Mouse (Mus musculus): Measurements from ENCODE around the gene Mtfp1. TPM values are rescaled to one million over a fixed set of nuclear protein-coding genes. Genes with fewer than 3 reads are reported as not detected.
A peak's percentile ranks its signal among the peaks of the same experiment; 100 is the strongest.
"Not testable (repeated sequence)": the region's sequence is repeated elsewhere in the genome, so short reads cannot be mapped to it uniquely, and the experiment has no call there.

Gene Mtfp1
- polyA plus RNA-seq, 1 experiment from 2014 or later, result 7.3 TPM

DNA sequence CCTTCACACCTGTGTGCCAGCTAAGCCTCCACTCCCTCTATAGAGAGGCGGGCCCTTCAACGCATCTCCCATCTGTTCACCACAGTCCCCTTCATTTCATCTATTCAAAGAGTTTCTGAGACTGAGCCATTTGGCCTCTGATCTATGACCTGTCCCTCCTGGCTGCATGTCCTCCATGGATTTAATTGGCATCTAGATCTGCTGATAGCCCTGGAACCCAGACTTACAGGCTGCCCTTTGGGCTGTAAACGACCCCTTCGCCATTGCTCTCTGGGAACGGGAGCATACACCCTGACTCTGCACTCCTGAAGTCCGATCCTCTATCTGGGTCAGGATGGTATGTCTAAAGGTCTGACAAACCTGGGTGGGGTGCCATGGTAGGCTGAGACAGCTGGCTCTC is 17.6 kb upstream of the Mtfp1 start:
- H3K27ac ChIP-seq (replicated peaks), result no peak overlapping the region
- no peaks in the 10 kb centered on the region for H3K9me3 ChIP-seq
- no peaks in the 10 kb centered on the region; the same call in 1 of the 2 replicates for H3K36me3 ChIP-seq
- no peak overlapping the region for H3K9ac ChIP-seq (replicated peaks)
- 87% methylated on average over 6 of the region's 6 CpGs for WGBS
- no peaks in the 10 kb centered on the region for H3K27me3 ChIP-seq
- ATAC-seq (replicated peaks), result no peak
- H3K4me2 ChIP-seq (replicated peaks), result no peak overlapping the region
- peaks cover 15% of the 10 kb centered on the region for H3K4me1 ChIP-seq
- no peak overlapping the region for H3K4me3 ChIP-seq

DNA sequence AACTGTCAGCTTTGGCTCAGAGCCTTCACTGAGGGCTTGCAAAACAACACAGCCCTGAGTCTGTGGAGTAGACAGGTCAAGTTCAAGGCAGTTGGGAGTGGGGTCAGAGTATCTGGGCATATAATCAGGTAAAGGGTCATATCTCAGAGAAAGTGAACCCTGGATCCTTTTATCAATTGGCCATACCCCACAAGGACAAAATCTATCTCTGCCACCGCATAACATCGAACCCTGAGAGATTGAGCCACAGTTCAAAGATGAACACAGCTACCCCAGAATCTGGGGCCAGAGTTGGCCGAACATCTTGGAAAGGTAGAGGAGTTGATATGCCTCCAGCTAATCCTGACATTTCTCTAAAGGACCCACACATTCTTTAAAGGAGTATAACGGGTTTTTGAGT is 16.8 kb upstream of the Mtfp1 start:
- Histone ChIP-seq H3K27me3 (no peaks in the 10 kb centered on the region), H3K27ac (replicated peaks) (no peak overlapping the region), H3K36me3 (no peaks in the 10 kb centered on the region; the same call in 1 of the 2 replicates), H3K4me2 (replicated peaks) (no peak overlapping the region), H3K4me3 (no peak overlapping the region), H3K9me3 (no peaks in the 10 kb centered on the region), H3K9ac (replicated peaks) (no peak overlapping the region), H3K4me1 (peaks cover 7% of the 10 kb centered on the region)
- 90% methylated on average over 4 of the region's 4 CpGs for WGBS
- ATAC-seq (replicated peaks), result no peak

DNA sequence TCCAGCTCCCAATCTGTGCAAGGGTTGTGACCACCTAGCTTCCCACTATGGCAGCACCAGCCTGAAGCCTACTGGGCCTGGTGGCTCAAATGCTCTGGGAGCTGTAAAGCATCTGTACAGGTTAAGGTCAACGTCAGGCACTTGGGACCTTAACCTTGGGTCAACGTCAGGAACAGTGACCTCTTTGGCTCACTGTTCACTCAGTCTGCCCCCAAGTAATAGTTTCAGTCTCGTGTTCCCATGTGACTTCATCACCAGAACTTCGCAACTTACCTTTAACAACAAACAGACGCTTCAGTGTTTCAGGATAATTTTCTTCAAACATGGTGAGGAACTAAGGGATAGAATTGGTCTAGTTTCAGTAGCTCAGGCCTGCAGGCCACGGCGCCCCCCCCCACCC is 13.4 kb upstream of the Mtfp1 start:
- H3K9ac ChIP-seq (replicated peaks), result no peak overlapping the region
- no peak overlapping the region for H3K27ac ChIP-seq (replicated peaks)
- H3K27me3 ChIP-seq, result no peaks in the 10 kb centered on the region
- H3K4me2 ChIP-seq (replicated peaks), result no peak overlapping the region
- H3K4me1 ChIP-seq, result no peaks in the 10 kb centered on the region
- no peaks in the 10 kb centered on the region; the same call in 1 of the 2 replicates for H3K36me3 ChIP-seq
- H3K4me3 ChIP-seq, result no peak overlapping the region
- no peak for ATAC-seq (replicated peaks)
- 85% methylated on average over 7 of the region's 7 CpGs for WGBS
- H3K9me3 ChIP-seq, result no peaks in the 10 kb centered on the region

DNA sequence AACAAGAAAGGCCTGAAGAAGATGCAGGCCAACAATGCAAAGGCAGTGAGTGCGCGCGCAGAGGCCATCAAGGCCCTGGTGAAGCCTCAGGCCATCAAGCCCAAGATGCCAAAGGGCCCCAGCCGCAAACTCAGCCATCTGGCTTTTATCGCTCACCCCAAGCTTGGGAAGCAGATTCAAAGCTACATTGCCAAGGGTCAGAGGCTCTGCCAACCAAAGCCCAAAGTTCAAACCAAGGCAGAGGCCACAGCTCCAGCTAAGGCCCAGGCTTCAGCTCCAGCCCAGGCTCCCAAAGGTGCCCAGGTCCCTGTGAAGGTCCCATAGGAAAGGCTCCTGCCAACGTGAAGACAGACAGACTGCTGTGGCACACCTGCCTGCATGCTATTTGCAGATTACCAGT is 12.7 kb upstream of the Mtfp1 start:
- H3K9ac ChIP-seq (replicated peaks); H3K27ac ChIP-seq (replicated peaks); H3K9me3 ChIP-seq; H3K4me1 ChIP-seq; H3K27me3 ChIP-seq; H3K4me2 ChIP-seq (replicated peaks); ATAC-seq (replicated peaks); H3K4me3 ChIP-seq; H3K36me3 ChIP-seq: not testable (repeated sequence)
- 93% methylated on average over 6 of the region's 6 CpGs for WGBS

DNA sequence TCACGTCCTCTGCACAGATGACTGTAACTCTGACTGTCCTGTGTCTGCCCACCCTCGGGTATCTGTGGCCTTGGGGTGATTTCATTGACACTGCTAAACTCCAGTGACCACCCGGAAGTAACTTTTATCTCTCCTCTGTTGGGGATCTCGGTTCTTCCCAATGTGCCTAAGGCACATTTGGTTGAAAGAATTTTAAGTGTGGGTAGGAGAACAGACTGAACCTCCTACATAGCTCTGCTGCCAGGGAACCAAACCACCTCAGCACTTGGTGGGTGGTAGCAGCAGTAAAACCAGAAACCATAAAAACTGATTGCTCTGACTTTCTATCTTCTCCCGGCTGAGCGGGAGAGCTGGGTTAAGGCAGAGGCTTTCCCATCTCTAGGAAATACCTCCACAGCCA is 10.2 kb upstream of the Mtfp1 start:
- WGBS, result 82% methylated on average over 6 of the region's 6 CpGs
- no peaks in the 10 kb centered on the region for H3K4me1 ChIP-seq
- H3K9me3 ChIP-seq, result no peaks in the 10 kb centered on the region
- no peak overlapping the region for H3K4me2 ChIP-seq (replicated peaks)
- no peaks in the 10 kb centered on the region for H3K27me3 ChIP-seq
- no peaks in the 10 kb centered on the region; the same call in 1 of the 2 replicates for H3K36me3 ChIP-seq
- no peak overlapping the region for H3K9ac ChIP-seq (replicated peaks)
- H3K4me3 ChIP-seq, result no peak overlapping the region
- no peak overlapping the region for H3K27ac ChIP-seq (replicated peaks)
- ATAC-seq (replicated peaks), result no peak

DNA sequence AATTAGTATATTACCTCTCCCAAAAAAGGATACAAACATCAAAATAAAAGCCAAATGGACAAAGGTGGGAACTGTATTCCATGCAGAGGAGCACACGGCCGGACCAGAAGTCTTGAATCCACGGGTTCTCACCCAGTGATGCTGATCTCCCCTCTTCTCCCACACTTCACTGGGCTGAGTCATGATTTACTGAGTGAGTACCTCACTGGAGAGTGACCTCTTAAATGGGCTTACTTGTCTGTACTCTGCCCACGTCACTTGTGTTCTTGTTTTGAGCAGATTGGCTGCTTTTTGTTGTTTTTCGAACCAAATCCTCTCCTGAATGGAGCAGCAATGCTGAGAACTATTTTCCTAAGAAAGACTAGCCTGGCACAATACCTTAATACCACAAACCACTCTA is 9.7 kb upstream of the Mtfp1 start:
- Histone ChIP-seq H3K36me3 (no peaks in the 10 kb centered on the region), H3K27me3 (no peaks in the 10 kb centered on the region), H3K9ac (replicated peaks) (no peak overlapping the region), H3K9me3 (no peaks in the 10 kb centered on the region), H3K4me1 (no peaks in the 10 kb centered on the region), H3K27ac (replicated peaks) (no peak overlapping the region), H3K4me2 (replicated peaks) (no peak overlapping the region), H3K4me3 (no peak overlapping the region)
- no peak for ATAC-seq (replicated peaks)
- WGBS, result 77% methylated on average over 5 of the region's 5 CpGs

DNA sequence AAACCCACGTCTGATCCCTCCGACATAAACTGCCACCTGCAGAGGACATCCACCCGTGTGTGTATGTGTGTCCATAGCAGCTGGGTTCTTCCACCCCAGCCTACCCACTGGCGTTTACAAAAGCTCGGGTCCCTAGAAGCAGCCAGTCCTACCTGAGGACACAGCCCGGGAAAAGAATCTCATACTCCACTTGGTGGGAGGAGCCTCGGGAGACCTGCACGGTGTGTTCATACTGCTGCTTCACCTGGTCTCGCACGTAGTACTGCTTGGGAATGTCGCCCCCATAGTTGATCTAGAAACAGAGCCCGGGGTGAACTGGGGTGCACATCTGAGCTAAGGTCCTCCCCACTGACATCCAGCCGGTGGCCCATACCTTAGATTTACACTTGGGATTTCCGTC is 8.3 kb upstream of the Mtfp1 start:
- H3K27ac ChIP-seq (replicated peaks), result no peak overlapping the region
- no peak overlapping the region for H3K9ac ChIP-seq (replicated peaks)
- WGBS, result 84% methylated on average over 14 of the region's 14 CpGs
- no peaks in the 10 kb centered on the region for H3K4me1 ChIP-seq
- no peaks in the 10 kb centered on the region for H3K27me3 ChIP-seq
- ATAC-seq (replicated peaks), result no peak
- no peaks in the 10 kb centered on the region for H3K9me3 ChIP-seq
- no peak overlapping the region for H3K4me2 ChIP-seq (replicated peaks)
- no peak overlapping the region for H3K4me3 ChIP-seq
- no peaks in the 10 kb centered on the region for H3K36me3 ChIP-seq

DNA sequence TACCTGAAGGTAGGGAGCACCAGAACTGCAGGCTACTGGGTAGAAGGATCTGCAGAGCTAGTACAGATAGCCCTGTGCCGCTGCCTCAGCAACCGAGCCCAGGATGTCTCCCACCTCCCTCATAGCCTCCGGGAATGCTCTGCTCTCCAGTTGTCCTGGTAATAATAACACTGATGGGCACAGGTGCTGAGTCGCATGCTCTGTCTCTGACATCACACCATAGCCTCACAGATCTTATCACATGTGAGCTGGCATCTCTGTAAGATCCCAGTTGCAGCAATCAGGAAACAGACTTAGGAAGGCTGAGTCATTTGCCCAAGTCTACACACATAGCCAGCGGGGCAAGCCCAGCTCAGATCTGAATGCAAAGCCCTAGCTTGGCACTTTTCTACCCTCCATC is 6.6 kb upstream of the Mtfp1 start:
- Histone ChIP-seq H3K4me1 (peaks cover 6% of the 10 kb centered on the region), H3K27ac (replicated peaks) (no peak overlapping the region), H3K27me3 (no peaks in the 10 kb centered on the region), H3K9me3 (no peaks in the 10 kb centered on the region), H3K4me3 (no peak overlapping the region), H3K36me3 (no peaks in the 10 kb centered on the region), H3K9ac (replicated peaks) (no peak overlapping the region), H3K4me2 (replicated peaks) (no peak overlapping the region)
- 88% methylated on average over 5 of the region's 5 CpGs for WGBS
- ATAC-seq (replicated peaks), result no peak

DNA sequence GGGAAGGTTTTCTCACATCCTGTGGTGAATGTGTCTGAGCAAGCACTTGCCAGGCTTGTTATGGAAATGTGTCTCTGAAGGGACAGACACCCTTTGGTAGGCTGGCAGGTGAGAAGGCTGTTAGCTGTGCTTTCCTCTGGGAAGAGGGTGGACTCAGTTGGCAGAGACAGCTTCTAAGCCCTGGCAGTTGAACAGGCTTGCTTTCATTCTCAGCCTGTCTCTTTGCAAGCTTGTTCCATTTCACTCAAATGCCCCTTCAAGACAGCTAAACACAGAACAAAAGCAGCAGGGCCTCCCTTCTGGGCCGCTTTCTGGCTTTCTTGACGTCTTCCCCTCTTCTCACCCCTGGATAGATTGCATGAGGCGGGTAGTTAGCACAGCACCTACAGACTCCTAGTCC is 4.2 kb upstream of the Mtfp1 start:
- 53% methylated on average over 3 of the region's 3 CpGs for WGBS
- H3K27me3 ChIP-seq, result no peaks in the 10 kb centered on the region
- no peaks in the 10 kb centered on the region for H3K9me3 ChIP-seq
- no peak overlapping the region for H3K4me2 ChIP-seq (replicated peaks)
- no peak overlapping the region for H3K4me3 ChIP-seq
- H3K36me3 ChIP-seq, result no peaks in the 10 kb centered on the region
- ATAC-seq (replicated peaks), result no peak
- H3K4me1 ChIP-seq, result peaks cover 24% of the 10 kb centered on the region
- no peak overlapping the region for H3K27ac ChIP-seq (replicated peaks)
- no peak overlapping the region for H3K9ac ChIP-seq (replicated peaks)

DNA sequence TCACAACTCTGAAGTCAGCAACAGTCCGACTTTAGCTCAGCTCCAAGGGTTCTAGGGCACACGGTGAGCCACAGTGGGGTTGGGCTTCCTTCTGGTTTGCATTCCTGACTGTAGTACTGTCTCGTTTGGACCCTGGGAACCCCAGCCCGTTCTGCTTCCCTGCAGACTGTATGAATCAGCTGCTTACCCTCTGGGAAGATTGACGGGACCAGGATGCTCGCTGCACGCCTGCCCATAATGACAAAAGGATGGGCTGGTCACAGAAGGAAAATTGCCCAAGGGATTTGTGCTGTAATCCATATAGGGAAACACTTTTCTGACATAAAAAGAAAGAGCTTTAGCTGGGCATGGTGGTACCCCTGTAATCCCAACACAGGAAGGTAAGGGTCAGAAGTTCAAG is 3.6 kb upstream of the Mtfp1 start:
- Histone ChIP-seq H3K4me3 (no peak overlapping the region), H3K36me3 (no peaks in the 10 kb centered on the region), H3K27me3 (no peaks in the 10 kb centered on the region), H3K4me1 (peaks cover 27% of the 10 kb centered on the region), H3K9ac (replicated peaks) (no peak overlapping the region), H3K27ac (replicated peaks) (no peak overlapping the region), H3K9me3 (no peaks in the 10 kb centered on the region), H3K4me2 (replicated peaks) (no peak overlapping the region)
- no peak for ATAC-seq (replicated peaks)
- 68% methylated on average over 7 of the region's 7 CpGs for WGBS

DNA sequence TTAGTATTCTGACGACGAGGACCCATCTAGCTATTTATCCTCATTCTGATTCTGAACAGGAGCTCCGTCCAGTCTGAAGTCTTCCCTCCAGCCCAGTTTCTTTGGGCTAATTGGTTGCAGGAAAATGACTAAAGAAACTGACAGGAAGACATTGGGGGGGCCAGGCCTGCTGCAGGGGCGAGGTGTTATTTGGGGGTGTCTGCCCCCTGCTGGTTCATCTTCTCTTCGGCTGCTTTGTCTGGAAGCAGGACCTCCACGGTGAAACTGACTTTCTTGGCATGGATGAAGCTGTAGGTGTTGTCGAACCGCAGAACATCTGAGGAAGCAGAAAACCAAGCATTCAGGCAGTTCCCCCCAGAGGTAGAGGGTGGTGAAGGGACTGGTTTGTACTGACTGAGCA is 2.9 kb upstream of the Mtfp1 start:
- no peaks in the 10 kb centered on the region for H3K36me3 ChIP-seq
- H3K4me1 ChIP-seq, result peaks cover 27% of the 10 kb centered on the region
- no peak overlapping the region for H3K4me3 ChIP-seq
- no peak for ATAC-seq (replicated peaks)
- H3K4me2 ChIP-seq (replicated peaks), result no peak overlapping the region
- H3K9me3 ChIP-seq, result no peaks in the 10 kb centered on the region
- H3K27me3 ChIP-seq, result no peaks in the 10 kb centered on the region
- no peak overlapping the region for H3K9ac ChIP-seq (replicated peaks)
- no peak overlapping the region for H3K27ac ChIP-seq (replicated peaks)
- WGBS, result 59% methylated on average over 8 of the region's 8 CpGs

DNA sequence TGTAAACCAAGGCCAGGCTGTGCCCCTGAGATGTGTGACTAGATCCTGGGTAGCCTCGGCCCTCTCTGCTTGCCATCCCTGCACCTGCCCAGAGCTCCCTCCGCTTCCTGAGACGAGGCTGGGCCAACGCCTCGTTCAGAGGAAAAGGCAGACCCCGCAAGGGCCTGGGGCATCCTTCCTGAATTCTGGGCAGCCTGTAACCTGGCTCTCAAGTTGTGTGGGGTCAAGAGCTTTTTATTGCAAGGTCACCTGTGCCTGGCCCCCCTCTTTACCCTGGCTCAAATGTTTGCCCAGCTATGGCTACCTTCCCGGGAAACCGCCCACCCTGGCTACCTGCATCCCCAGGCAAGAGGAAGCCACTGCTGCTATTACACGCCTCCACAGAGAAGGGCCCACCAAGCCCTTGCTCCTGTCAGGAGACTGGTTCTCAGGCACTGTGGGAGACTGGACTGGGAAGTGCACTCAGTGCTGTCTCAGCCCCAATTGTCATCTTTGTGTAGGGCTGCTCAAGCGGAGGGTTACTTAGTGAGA is 1.9 kb upstream of the Mtfp1 start:
- peak; percentile 41 for ATAC-seq (replicated peaks)
- Histone ChIP-seq H3K27ac (replicated peaks) (peak overlapping the region; percentile 88), H3K4me1 (peaks cover 27% of the 10 kb centered on the region), H3K9me3 (no peaks in the 10 kb centered on the region), H3K27me3 (no peaks in the 10 kb centered on the region), H3K4me2 (replicated peaks) (peak overlapping the region; percentile 79), H3K4me3 (peak overlapping the region; percentile 50), H3K36me3 (no peaks in the 10 kb centered on the region), H3K9ac (replicated peaks) (peak overlapping the region; percentile 78)
- WGBS, result 17% methylated on average over 10 of the region's 10 CpGs

Measured in forebrain, embryonic 15.5 days (tissue).